Mouse (Mus musculus) erythroblast, embryonic 14.5 days (primary cell): ENCODE data around the gene Psd4.

Experiments used
- GATA1 ChIP-seq: IDR thresholded peaks from 2 replicates; pipeline ENCODE4 v1.6.1; 2012; ENCODE audit warnings: low read length, inconsistent platforms, mixed read lengths
- TAL1 ChIP-seq: IDR thresholded peaks from 3 replicates; pipeline ENCODE4 v1.6.1; 2012; ENCODE audit warnings: low read length, inconsistent platforms, mixed read lengths

GRCm38 (mm10) chr2:24359347-24359746, 8.0 kb upstream of the Psd4 start:
- TF ChIP-seq GATA1 = no peak
- TF ChIP-seq TAL1 = no peak
